Mouse (Mus musculus) C2C12 (cell line): ENCODE data around the gene Mthfr. TPM values are rescaled to one million over a fixed set of nuclear protein-coding genes. Genes with fewer than 3 reads are reported as not detected.

ENCODE experiments used
- H3K27me3 ChIP-seq: one replicate; pipeline ENCODE4 v1.6.1; 2011; ENCODE audit not compliant: control insufficient read depth, insufficient read depth, insufficient read length
- H3K36me3 ChIP-seq: one replicate; pipeline ENCODE4 v1.6.1; 2011; ENCODE audit not compliant: control insufficient read depth, insufficient read depth
- H3K4me3 ChIP-seq: one replicate; pipeline ENCODE4 v1.5.1; 2011; ENCODE audit warnings: mild to moderate bottlenecking, control low read depth; ENCODE audit not compliant: poor library complexity, insufficient read depth, severe bottlenecking
- H3K79me2 ChIP-seq: one replicate; pipeline ENCODE4 v1.6.1; 2011; ENCODE audit not compliant: control insufficient read depth, insufficient read depth
- H3K79me3 ChIP-seq: one replicate; pipeline ENCODE4 v1.6.1; 2011; ENCODE audit warnings: low read depth, control low read depth
- H3ac ChIP-seq: one replicate; pipeline ENCODE3; 2011; ENCODE audit warnings: low read depth; ENCODE audit not compliant: control insufficient read depth, insufficient read length
- CEBPB ChIP-seq: IDR thresholded peaks from one replicate; pipeline ENCODE4 v1.6.1; 2011; ENCODE audit warnings: low read depth, mild to moderate bottlenecking, control low read depth, moderate library complexity
- CTCF ChIP-seq: IDR thresholded peaks from one replicate; pipeline ENCODE4 v1.5.1; 2011; ENCODE audit not compliant: control insufficient read depth, insufficient read depth, insufficient read length
- FOSL1 ChIP-seq: IDR thresholded peaks from one replicate; pipeline ENCODE4 v1.8.0; 2011; ENCODE audit warnings: mild to moderate bottlenecking, low read length; ENCODE audit not compliant: poor library complexity, insufficient read depth, severe bottlenecking
- MAX ChIP-seq: IDR thresholded peaks from one replicate; pipeline ENCODE4 v1.6.1; 2011; ENCODE audit warnings: mild to moderate bottlenecking, control low read depth
- MYOD1 ChIP-seq: IDR thresholded peaks from one replicate; pipeline ENCODE4 v1.6.1; 2011; ENCODE audit warnings: low read depth; ENCODE audit not compliant: control insufficient read depth, insufficient read length
- MYOG ChIP-seq: IDR thresholded peaks from one replicate; pipeline ENCODE4 v1.6.1; 2011; ENCODE audit not compliant: control insufficient read depth, insufficient read length; ENCODE audit errors: extremely low read depth
- USF1 ChIP-seq: IDR thresholded peaks from one replicate; pipeline ENCODE4 v1.6.1; 2011; ENCODE audit warnings: low read depth, mild to moderate bottlenecking, control low read depth, moderate library complexity
- polyA plus RNA-seq: library from polyadenylated mRNA; unstranded; fragments of >200 nt; fragmentation: generic; extraction: Trizol; gene quantifications from one replicate; pipeline ENCODE4 v1.2.1, GENCODE M21; 2012; ENCODE audit warnings: missing spikeins

Gene Mthfr
- polyA plus RNA-seq, 1 experiment: 16.1 TPM

DNA sequence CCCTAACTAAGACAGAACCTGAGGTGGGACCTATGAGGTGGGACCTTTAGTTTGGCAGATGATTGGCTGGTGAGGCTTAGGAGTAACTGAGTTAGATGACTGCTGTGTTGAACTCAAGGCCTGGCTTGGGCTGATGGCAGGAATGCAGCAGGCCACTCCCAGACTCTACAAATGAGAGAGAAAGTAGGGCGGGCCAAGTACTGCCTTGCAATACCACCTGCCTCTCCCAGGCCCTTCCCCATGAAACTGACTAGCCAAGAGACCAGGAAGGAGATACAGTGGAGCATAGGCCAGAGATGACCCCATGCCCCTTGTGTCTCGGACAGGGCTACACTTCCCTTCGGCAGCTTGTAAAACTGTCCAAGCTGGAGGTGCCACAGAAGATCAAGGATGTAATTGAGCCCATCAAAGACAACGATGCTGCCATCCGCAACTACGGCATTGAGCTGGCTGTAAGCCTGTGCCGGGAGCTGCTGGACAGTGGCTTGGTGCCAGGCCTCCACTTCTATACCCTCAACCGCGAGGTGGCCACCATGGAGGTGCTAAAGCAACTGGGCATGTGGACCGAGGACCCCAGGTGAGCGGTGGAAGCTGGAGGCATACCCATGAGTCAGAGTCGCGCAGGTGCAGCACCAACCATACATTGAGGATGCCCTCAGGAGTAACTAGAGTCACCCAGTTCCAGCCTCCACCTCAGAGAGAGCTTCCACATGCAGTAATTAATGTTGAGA, 12.3 kb downstream of the Mthfr start:
- Histone ChIP-seq H3K79me2 (no peaks in the 10 kb centered on the region), H3ac (no peak overlapping the region), H3K27me3 (no peaks in the 10 kb centered on the region), H3K4me3 (no peak overlapping the region), H3K79me3 (no peaks in the 10 kb centered on the region), H3K36me3 (peaks cover 50% of the 10 kb centered on the region)
- TF ChIP-seq MYOG (no peak), USF1 (no peak), MAX (no peak), CTCF (no peak), CEBPB (no peak), MYOD1 (no peak), FOSL1 (no peak)

DNA sequence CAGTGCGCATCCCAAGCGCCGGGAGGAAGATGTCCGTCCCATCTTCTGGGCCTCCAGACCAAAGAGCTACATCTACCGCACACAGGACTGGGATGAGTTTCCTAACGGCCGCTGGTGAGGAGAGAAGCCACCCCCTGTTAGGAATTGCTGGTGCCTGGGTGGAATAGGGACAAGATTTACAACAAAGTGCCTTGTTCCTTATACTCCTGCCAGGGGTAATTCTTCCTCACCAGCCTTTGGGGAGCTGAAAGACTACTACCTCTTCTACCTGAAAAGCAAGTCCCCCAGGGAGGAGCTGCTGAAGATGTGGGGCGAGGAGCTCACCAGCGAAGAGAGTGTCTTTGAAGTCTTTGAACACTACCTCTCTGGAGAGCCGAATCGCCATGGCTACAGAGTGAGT, 13.0 kb downstream of the Mthfr start:
- Histone ChIP-seq H3K36me3 (peaks cover 57% of the 10 kb centered on the region), H3K79me2 (no peaks in the 10 kb centered on the region), H3K4me3 (no peak overlapping the region), H3ac (no peak overlapping the region), H3K79me3 (no peaks in the 10 kb centered on the region), H3K27me3 (no peaks in the 10 kb centered on the region)
- TF ChIP-seq CEBPB: no peak

GRCm38 (mm10) chr4:148052976-148053375, 14.1 kb downstream of the Mthfr start:
- Histone ChIP-seq H3K4me3 (no peak overlapping the region), H3K79me2 (no peaks in the 10 kb centered on the region), H3K36me3 (peaks cover 56% of the 10 kb centered on the region), H3ac (no peak overlapping the region), H3K27me3 (no peaks in the 10 kb centered on the region), H3K79me3 (no peaks in the 10 kb centered on the region)
- TF ChIP-seq USF1 (no peak), MAX (no peak), MYOG (no peak), FOSL1 (no peak), CTCF (no peak), CEBPB (no peak), MYOD1 (no peak)

GRCm38 (mm10) chr4:148053417-148053920, 14.6 kb downstream of the Mthfr start:
- Histone ChIP-seq H3K36me3 (peaks cover 51% of the 10 kb centered on the region), H3K4me3 (no peak overlapping the region), H3K27me3 (no peaks in the 10 kb centered on the region), H3K79me2 (no peaks in the 10 kb centered on the region), H3K79me3 (no peaks in the 10 kb centered on the region), H3ac (no peak overlapping the region)
- TF ChIP-seq FOSL1 (no peak), USF1 (no peak), MYOG (no peak), MYOD1 (no peak), CTCF (no peak), CEBPB (no peak), MAX (no peak)

DNA sequence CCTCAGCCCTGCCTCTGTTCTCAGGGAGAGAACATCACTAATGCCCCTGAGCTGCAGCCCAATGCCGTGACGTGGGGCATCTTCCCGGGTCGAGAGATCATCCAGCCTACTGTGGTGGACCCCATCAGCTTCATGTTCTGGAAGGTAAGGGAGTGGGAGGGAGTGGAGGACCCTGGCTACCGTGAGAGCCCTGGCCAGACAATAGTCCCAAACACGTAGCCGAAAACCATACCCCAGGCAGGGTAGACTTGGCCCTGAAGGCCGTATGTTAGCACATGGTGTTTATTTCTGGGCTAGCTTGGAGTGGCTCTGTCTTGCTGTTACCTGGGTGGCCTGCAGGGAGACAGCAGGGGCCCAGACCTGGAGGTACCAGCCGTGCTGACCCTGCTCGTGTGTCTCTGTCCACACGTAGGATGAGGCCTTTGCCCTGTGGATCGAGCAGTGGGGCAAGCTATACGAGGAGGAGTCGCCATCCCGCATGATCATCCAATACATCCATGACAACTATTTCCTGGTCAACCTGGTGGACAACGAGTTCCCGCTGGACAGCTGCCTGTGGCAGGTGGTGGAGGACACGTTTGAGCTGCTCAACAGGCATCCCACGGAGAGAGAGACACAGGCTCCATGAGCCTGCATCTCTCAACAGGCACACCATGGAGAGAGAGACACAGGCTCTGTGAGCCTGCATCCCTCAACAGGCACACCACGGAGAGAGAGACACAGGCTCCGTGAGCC, 16.3 kb downstream of the Mthfr start:
- H3K27me3 ChIP-seq: no peaks in the 10 kb centered on the region
- no peak overlapping the region for H3K4me3 ChIP-seq
- H3K79me3 ChIP-seq: no peaks in the 10 kb centered on the region
- no peaks in the 10 kb centered on the region for H3K79me2 ChIP-seq
- H3ac ChIP-seq: no peak overlapping the region
- TF ChIP-seq MYOD1: no peak
- H3K36me3 ChIP-seq: peaks cover 43% of the 10 kb centered on the region

- Histone ChIP-seq H3K27me3 (no peaks in the 10 kb centered on the region), H3K36me3 (peaks cover 35% of the 10 kb centered on the region), H3ac (no peak overlapping the region), H3K79me2 (no peaks in the 10 kb centered on the region), H3K4me3 (no peak overlapping the region), H3K79me3 (no peaks in the 10 kb centered on the region)
- TF ChIP-seq CTCF: no peak
- TF ChIP-seq CEBPB: no peak
- no peak for TF ChIP-seq MYOG
- TF ChIP-seq MYOD1: no peak
- TF ChIP-seq USF1: no peak
- TF ChIP-seq MAX: no peak
- TF ChIP-seq FOSL1: no peak
These were observed 17.4 kb downstream of the Mthfr start for GRCm38 (mm10) chr4:148056246-148056645.
